Mouse (Mus musculus): ENCODE data around the gene Crispld2. TPM values are rescaled to one million over a fixed set of nuclear protein-coding genes. Genes with fewer than 3 reads are reported as not detected.

Crispld2 gene
- polyA plus RNA-seq, 1 experiment: 2.4 TPM

DNA sequence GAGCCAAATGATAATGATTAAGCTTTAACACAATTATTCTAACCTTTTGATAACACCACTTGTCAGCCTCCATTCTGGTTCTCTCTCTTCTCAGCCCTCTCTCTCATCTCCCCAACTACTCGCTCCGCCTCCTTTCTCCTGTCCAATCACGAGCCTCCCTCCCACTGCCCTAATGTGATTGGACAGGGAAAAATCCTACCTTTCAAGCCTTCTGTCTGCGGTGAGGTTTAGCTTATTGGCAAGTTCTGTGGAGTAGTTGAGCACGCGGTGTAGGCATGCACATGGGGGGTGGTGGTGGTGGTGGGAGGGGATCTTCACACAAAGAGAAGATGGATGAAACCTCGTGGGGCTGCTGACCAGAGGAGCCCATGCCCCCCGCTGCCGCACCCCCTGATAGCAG, 20.7 kb downstream of the Crispld2 start:
- WGBS: 45% methylated on average over 9 of the region's 9 CpGs
- Histone ChIP-seq H3K4me1 (ENCODE audit: control insufficient read depth, insufficient read depth, low read length) (peaks cover 9% of the 10 kb centered on the region), H3K4me3 (replicated peaks; ENCODE audit: insufficient read depth, low read depth, low read length) (no peak overlapping the region), H3K27me3 (ENCODE audit: control insufficient read depth, insufficient read depth, low read length) (no peaks in the 10 kb centered on the region), H3K27ac (ENCODE audit: insufficient read depth, low read length) (no peak overlapping the region)
- TF ChIP-seq POLR2A (IDR thresholded peaks at IDR 0.05; ENCODE audit: borderline replicate concordance, insufficient read depth, low read length) (no peak), CTCF (IDR thresholded peaks at IDR 0.05; ENCODE audit: borderline replicate concordance, insufficient read depth, low read depth, low read length) (no peak)
- no peak for DNase-seq

DNA sequence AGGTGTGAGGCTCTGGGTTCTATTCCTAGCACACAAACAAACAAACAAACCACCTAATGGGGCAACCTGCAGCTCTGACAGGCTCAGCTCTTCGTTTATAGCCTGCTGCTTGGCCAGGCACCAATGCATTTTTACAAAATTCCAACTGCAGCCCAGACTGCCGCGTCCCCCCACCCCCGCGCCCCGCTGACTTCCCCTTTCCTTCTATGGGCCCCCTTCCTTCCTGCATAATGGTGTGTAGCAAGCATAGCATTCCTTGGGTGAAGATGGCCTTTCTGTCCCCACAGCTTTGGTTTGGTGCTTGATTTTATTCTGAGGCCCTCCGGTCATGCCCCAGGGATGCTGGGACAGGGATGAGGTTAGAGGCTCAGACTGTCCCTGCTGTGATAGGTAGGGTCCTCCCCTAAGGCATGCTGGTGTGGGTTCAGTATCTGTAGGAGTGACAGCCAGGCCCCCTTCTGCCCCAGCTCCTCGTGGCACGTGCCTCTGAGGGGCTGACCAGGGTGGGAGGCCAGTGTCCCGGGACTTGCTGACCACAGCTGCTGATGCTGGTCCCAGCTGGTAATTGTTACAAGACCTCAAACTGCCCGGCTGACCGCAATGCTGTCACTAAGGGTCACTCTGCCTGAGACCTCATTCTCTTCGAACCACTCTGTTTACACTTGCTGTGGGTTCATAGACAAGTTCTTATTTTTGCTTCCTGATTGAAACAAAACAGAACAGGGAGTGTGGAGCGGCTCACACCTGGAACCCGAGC, 22.2 kb downstream of the Crispld2 start:
- peaks cover 9% of the 10 kb centered on the region for H3K4me1 ChIP-seq (ENCODE audit: control insufficient read depth, insufficient read depth, low read length)
- H3K27ac ChIP-seq (ENCODE audit: insufficient read depth, low read length): no peak overlapping the region
- no peaks in the 10 kb centered on the region for H3K27me3 ChIP-seq (ENCODE audit: control insufficient read depth, insufficient read depth, low read length)
- no peak for TF ChIP-seq CTCF (IDR thresholded peaks at IDR 0.05; ENCODE audit: borderline replicate concordance, insufficient read depth, low read depth, low read length)
- no peak for TF ChIP-seq POLR2A (IDR thresholded peaks at IDR 0.05; ENCODE audit: borderline replicate concordance, insufficient read depth, low read length)
- H3K4me3 ChIP-seq (replicated peaks; ENCODE audit: insufficient read depth, low read depth, low read length): no peak overlapping the region
- DNase-seq: no peak
- WGBS: 74% methylated on average over 15 of the region's 15 CpGs

DNA sequence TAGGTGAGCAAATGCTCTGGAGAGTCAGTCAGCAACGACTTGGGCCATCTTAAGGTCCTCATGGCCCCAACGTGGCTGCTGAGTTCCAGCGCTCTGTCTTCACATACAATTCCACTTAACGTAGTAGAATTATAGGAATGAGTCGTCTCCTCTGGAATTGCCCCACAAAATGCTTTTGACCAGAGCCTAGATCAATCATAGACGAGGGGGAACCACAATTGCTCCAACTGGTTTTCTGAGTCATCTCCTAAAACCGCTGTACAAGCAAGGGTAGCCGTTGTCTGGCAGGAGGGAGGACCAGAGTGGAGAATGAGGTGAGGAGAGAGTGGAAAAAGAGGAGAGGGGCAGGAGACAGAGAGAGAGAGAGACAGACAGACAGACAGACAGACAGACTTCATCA, 23.7 kb downstream of the Crispld2 start:
- 93% methylated on average over 8 of the region's 8 CpGs for WGBS
- no peak overlapping the region for H3K27ac ChIP-seq (ENCODE audit: insufficient read depth, low read length)
- no peaks in the 10 kb centered on the region for H3K27me3 ChIP-seq (ENCODE audit: control insufficient read depth, insufficient read depth, low read length)
- no peak overlapping the region for H3K4me3 ChIP-seq (replicated peaks; ENCODE audit: insufficient read depth, low read depth, low read length)
- TF ChIP-seq CTCF (IDR thresholded peaks at IDR 0.05; ENCODE audit: borderline replicate concordance, insufficient read depth, low read depth, low read length) (no peak), POLR2A (IDR thresholded peaks at IDR 0.05; ENCODE audit: borderline replicate concordance, insufficient read depth, low read length) (no peak)
- H3K4me1 ChIP-seq (ENCODE audit: control insufficient read depth, insufficient read depth, low read length): peaks cover 9% of the 10 kb centered on the region
- DNase-seq: no peak

DNA sequence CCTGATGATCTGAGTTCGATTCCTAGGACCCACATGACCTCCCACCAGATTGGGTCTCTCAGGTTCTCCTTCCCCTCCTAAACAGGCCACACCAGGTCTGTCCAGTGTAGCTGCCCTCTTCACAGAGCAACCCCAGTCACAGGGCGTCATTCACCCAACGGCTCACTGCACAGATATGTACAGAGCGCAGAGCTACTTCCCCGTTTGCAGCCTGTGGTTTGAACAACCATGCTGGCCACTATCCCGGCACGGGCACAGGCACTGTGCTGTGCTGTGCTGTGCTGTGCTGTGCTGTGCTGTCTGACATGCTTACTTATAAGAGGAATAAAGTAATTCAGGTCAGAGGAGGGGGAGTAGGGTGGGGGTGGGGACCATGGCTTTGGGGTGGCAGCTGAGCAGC, 24.2 kb downstream of the Crispld2 start:
- no peak for TF ChIP-seq POLR2A (IDR thresholded peaks at IDR 0.05; ENCODE audit: borderline replicate concordance, insufficient read depth, low read length)
- TF ChIP-seq CTCF (IDR thresholded peaks at IDR 0.05; ENCODE audit: borderline replicate concordance, insufficient read depth, low read depth, low read length): no peak
- WGBS: 80% methylated on average over 7 of the region's 7 CpGs
- Histone ChIP-seq H3K4me1 (ENCODE audit: control insufficient read depth, insufficient read depth, low read length) (peaks cover 9% of the 10 kb centered on the region), H3K27me3 (ENCODE audit: control insufficient read depth, insufficient read depth, low read length) (no peaks in the 10 kb centered on the region), H3K4me3 (replicated peaks; ENCODE audit: insufficient read depth, low read depth, low read length) (no peak overlapping the region), H3K27ac (ENCODE audit: insufficient read depth, low read length) (no peak overlapping the region)
- no peak for DNase-seq

DNA sequence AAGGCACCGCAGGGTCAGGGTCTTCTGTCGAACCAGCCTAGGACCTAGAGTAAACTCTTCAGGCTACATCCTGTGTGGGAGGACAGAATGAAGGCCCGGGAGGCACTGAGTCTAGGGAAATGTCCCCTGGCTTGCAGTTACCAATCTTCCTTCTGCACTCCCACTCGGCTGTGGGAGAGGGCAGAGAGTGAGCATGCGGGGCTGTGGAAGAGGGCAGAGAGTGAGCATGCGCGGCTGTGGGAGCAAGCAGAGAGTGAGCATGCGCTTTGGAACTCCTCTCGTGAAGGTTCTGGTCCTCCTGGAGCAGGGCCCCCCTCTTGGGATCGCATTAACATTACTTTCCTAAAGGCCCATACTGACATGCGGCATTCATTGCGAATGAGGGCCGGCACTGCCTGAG, 25.1 kb downstream of the Crispld2 start:
- no peak overlapping the region for H3K27ac ChIP-seq (ENCODE audit: insufficient read depth, low read length)
- no peaks in the 10 kb centered on the region for H3K27me3 ChIP-seq (ENCODE audit: control insufficient read depth, insufficient read depth, low read length)
- H3K4me1 ChIP-seq (ENCODE audit: control insufficient read depth, insufficient read depth, low read length): peaks cover 3% of the 10 kb centered on the region
- H3K4me3 ChIP-seq (replicated peaks; ENCODE audit: insufficient read depth, low read depth, low read length): no peak overlapping the region
- no peak for DNase-seq
- TF ChIP-seq CTCF (IDR thresholded peaks at IDR 0.05; ENCODE audit: borderline replicate concordance, insufficient read depth, low read depth, low read length) (no peak), POLR2A (IDR thresholded peaks at IDR 0.05; ENCODE audit: borderline replicate concordance, insufficient read depth, low read length) (no peak)
- WGBS: 94% methylated on average over 13 of the region's 13 CpGs

DNA sequence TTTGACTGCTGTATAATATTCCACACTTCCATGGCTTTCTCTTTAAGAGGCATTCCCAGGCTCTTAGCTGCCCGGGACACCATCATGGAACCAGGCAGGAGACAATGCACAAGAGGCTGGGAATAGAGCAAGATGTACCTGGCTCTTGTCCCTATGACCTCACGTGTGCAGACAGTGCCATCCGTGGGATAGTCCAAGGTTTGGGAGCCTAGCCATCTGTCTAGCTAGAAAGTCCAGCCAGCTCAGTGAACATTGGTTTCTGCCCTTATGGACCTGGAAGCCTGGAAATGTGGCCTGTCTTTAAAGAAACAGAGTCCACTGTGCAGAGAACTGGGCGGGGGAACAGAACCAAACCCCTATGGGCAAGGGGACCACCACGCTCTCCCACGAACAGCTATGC, 25.5 kb downstream of the Crispld2 start:
- Histone ChIP-seq H3K27me3 (ENCODE audit: control insufficient read depth, insufficient read depth, low read length) (no peaks in the 10 kb centered on the region), H3K4me3 (replicated peaks; ENCODE audit: insufficient read depth, low read depth, low read length) (no peak overlapping the region), H3K4me1 (ENCODE audit: control insufficient read depth, insufficient read depth, low read length) (no peaks in the 10 kb centered on the region; the same call in 1 of the 2 replicates), H3K27ac (ENCODE audit: insufficient read depth, low read length) (no peak overlapping the region)
- TF ChIP-seq CTCF (IDR thresholded peaks at IDR 0.05; ENCODE audit: borderline replicate concordance, insufficient read depth, low read depth, low read length) (no peak), POLR2A (IDR thresholded peaks at IDR 0.05; ENCODE audit: borderline replicate concordance, insufficient read depth, low read length) (no peak)
- 61% methylated on average over 6 of the region's 6 CpGs for WGBS
- no peak for DNase-seq

DNA sequence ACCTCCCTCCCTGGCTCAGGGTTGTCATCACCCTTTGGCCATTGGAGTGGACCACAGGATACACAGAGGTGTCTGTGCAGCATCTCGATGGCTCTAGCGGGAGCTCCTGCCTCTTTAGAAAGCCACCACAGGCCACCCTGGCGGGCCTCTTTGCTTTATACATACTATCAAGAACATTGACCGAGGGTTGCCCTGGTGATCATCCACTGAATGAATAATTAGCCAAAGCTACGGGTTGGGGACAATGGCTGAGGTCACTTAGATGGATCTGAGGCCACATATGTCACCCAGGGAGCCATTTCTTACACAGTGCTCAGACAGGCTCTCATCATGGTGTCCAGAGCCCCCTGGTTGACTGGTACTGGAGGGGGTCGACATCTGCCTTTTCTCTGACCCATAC, 26.1 kb downstream of the Crispld2 start:
- no peaks in the 10 kb centered on the region for H3K27me3 ChIP-seq (ENCODE audit: control insufficient read depth, insufficient read depth, low read length)
- WGBS: 72% methylated on average over 6 of the region's 6 CpGs
- TF ChIP-seq CTCF (IDR thresholded peaks at IDR 0.05; ENCODE audit: borderline replicate concordance, insufficient read depth, low read depth, low read length) (no peak), POLR2A (IDR thresholded peaks at IDR 0.05; ENCODE audit: borderline replicate concordance, insufficient read depth, low read length) (no peak)

DNA sequence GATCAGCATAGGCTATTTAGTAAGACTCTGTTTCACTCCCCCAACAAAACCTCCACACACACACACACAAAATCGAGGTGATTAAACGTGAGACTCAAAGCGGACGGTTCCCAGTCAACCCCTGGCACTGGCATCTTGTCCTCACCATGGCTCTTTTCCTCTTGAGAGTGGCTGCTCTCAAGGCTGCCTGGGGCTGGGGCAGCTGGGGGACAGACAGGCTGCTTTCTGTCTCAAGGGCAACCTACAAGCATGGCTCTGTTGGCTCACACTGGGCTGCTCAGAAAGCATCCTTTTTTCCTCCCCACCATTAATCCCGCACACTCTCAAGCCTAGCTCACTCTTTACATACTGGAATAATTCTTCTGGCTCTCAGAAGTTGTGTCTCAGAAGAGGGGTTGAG, 27.1 kb downstream of the Crispld2 start:
- Histone ChIP-seq H3K4me1 (ENCODE audit: control insufficient read depth, insufficient read depth, low read length) (no peaks in the 10 kb centered on the region; the same call in 1 of the 2 replicates), H3K27me3 (ENCODE audit: control insufficient read depth, insufficient read depth, low read length) (no peaks in the 10 kb centered on the region), H3K4me3 (replicated peaks; ENCODE audit: insufficient read depth, low read depth, low read length) (no peak overlapping the region), H3K27ac (ENCODE audit: insufficient read depth, low read length) (no peak overlapping the region)
- whole genome bisulfite sequencing: 60% methylated on average over 5 of the region's 5 CpGs
- no peak for DNase-seq
- TF ChIP-seq CTCF (IDR thresholded peaks at IDR 0.05; ENCODE audit: borderline replicate concordance, insufficient read depth, low read depth, low read length) (no peak), POLR2A (IDR thresholded peaks at IDR 0.05; ENCODE audit: borderline replicate concordance, insufficient read depth, low read length) (no peak)

More for the DNA sequence above, 26.1 kb downstream of the Crispld2 start:
- no peak for DNase-seq
- Histone ChIP-seq H3K4me1 (ENCODE audit: control insufficient read depth, insufficient read depth, low read length) (no peaks in the 10 kb centered on the region; the same call in 1 of the 2 replicates), H3K27ac (ENCODE audit: insufficient read depth, low read length) (no peak overlapping the region), H3K4me3 (replicated peaks; ENCODE audit: insufficient read depth, low read depth, low read length) (no peak overlapping the region)

Measured in cerebellum, adult 2 months (tissue).